Mouse (Mus musculus): ENCODE measurements around the gene Lamb3.

The Lamb3 gene

GRCm38 (mm10) chr1:193310519-193311085 lies 103.1 kb downstream of the Lamb3 start:
- DNase-seq (ENCODE audit: low read depth, low spot score) = no peak

DNA sequence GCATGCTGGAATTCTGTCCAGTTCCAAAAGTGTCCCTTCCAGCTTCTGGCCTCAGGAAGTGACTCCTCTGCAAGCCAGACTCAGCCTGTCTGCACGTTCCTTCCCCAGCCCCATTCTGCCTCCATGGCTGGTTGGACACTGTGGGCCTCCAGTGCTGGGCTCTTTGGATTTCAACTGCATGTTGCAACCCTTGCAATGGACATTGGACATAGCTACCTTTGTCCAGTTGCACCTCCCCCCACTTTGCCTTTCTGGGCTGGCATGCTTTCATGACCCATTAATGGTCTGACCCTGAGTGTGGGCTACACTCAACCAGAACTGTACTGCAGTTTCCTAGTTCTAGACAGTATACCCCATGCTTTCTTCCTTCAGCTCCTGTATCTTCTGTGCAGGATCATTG lies 104.1 kb downstream of the Lamb3 start:
- DNase-seq (ENCODE audit: low read depth, low spot score) = no peak

DNA sequence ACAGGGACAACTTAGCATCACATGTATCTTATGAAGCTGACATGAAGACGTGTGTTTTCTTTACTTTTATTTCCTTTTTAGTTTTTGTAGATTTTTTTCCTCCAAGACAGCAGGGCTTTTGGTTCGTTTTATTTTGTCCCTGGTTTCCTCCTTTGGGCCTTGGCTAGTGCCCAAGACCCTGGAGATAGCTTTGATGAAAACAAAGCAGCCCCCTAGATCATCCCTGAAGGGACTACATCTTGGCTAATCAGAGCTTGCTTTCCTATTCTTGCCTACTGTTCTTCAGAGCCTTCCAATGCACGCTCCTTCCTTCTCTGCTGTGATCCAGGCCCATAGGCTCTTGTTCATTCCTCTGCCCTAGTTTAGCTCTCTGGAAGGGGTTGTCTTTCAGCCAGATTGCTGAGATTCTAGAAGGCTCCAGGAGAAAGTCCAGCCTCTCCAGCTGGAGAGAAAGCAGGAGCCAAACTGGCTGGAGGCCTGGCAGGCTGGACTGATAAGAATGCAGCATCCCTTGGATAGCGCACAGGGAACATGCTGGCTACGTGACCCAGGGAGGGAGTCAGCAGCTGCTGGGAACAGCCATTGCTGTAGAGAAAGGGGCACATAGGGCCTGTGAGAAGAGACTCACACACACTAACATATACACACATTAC lies 108.3 kb downstream of the Lamb3 start:
- no peak for DNase-seq (ENCODE audit: low read depth, low spot score)

GRCm38 (mm10) chr1:193316358-193316750 lies 108.9 kb downstream of the Lamb3 start:
- DNase-seq (ENCODE audit: low read depth, low spot score) = no peak

DNA sequence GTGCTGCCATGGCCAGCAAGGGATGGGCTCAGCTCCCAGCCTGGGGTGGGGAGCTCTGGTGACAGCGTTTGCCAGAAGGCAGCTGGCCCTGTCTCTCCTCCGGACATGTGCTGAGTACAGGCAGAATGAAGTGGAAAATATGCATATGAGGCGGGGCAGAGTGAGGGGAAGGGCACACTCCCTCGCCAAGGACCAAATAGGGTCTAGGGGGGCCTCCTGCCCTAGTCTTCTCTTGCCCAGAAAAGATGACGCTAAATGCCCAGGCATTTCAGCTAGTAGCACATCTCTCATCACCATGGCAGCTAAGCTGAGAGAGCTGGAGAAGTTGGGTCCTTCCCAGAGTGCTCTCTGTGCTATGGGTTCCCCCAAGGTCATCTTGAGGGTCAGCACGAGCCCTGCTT lies 109.7 kb downstream of the Lamb3 start:
- DNase-seq (ENCODE audit: low read depth, low spot score) = peak; percentile 9

DNA sequence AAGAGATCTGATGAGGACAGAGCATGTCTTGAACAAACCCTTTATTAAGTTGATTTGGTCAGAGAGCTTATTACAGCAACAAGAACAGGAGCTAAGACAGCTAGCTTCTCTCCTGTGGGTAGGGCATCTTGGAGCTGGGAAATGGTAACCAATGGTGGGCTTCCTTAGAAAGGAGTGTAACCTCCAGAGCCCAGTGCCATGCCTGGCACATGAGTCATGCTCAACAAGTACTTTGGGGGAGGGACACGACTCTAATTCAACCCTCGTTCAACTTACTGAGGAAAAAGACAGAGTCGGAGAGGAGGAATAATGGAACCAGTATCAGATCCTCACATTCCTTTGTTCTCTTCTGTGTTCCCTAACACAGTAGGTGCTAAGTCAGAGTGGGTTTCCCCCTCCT lies 112.2 kb downstream of the Lamb3 start:
- DNase-seq (ENCODE audit: low read depth, low spot score) = no peak

DNA sequence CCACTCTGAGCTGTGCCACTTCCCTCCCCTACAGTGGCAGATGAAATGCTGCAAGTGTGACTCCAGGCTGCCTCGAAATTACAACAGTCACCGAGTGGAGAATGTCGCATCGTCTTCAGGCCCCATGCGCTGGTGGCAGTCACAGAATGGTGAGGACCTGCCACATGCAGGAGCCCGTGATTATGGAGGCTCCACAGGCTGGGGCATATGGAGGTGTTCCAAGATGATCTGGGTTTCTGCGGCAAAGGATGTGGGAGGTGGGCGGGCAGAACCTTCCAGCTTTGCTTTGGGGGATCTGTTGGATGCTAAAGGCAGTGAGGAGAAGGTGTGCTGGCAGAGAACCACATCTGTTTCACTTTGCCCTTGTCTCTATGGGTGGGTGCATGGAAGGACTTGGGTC lies 112.9 kb downstream of the Lamb3 start:
- no peak for DNase-seq (ENCODE audit: low read depth, low spot score)

GRCm38 (mm10) chr1:193323686-193324085 lies 116.2 kb downstream of the Lamb3 start:
- DNase-seq (ENCODE audit: low read depth, low spot score) = no peak

GRCm38 (mm10) chr1:193324224-193324623 lies 116.7 kb downstream of the Lamb3 start:
- DNase-seq (ENCODE audit: low read depth, low spot score) = peak; percentile 49

GRCm38 (mm10) chr1:193325891-193326290 lies 118.4 kb downstream of the Lamb3 start:
- DNase-seq (ENCODE audit: low read depth, low spot score) = no peak

DNA sequence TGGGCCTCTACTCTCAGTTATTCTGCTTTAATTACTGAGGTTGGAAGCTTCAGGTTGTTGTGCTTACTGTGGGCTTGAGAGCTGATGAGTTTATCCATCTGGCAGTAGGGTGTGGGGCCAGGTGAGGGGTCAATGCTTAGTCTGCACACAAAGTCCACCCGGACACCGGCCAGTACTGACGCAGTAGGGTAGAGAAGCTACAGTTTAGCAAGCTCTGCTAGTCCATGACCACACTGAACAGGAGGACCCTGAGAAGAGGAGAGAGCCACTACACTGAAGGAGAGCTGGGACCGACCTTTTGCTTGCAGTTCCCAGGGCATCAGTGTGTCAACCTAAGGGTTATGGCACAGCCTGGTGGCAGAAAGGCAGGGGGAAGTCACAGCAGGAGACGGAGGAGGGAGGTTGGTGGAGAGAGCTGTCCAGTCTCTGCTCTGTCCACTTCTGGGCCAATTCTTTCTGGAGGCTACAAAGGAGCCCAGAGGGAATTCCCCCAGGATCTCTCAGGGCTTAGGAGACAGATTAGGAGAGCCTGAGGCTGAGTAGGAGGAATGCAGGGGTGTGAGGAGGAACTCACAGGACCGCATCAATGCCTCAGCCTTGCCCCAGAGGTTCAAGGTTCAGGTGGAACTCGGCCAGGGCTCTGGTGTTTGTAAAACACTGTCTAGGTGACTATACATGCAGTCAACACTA lies 119.1 kb downstream of the Lamb3 start:
- no peak for DNase-seq (ENCODE audit: low read depth, low spot score)

DNA sequence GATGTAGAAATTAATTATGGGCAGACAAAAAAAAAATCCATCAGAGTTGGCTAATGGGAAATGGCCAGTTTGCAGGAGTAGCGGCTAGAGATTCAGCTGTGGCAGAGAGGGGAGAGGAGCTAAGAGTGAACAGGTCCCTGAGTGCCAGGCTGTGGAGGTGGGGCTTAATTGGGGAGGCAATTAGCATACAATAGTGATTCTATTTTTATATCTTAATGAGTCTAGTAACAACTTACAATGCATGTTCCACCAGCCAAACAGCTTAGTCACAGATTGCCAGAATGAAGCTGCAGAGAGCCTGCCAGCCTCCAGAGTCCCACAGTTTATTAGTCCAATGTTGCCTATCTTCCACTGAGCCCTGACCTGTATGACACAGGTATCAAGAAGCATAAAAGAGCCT lies 119.7 kb downstream of the Lamb3 start:
- no peak for DNase-seq (ENCODE audit: low read depth, low spot score)

DNA sequence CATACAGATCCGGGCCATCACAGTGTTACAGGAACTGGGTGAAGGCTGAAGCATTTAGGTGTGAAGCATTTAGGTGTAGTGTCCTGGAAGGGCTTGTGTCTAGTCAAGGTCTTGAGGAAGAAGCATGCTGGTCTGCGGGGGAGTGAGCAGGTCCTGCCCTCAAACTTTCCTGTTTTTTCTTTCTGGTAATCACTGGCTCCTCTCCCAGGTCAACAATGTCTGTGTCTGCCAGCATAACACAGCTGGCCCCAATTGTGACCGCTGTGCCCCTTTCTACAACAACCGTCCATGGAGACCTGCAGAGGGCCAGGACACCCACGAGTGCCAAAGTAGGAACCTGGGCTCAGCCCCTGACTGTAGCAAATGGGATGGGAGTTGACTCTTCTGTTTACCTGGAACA lies 120.2 kb downstream of the Lamb3 start:
- no peak for DNase-seq (ENCODE audit: low read depth, low spot score)

DNA sequence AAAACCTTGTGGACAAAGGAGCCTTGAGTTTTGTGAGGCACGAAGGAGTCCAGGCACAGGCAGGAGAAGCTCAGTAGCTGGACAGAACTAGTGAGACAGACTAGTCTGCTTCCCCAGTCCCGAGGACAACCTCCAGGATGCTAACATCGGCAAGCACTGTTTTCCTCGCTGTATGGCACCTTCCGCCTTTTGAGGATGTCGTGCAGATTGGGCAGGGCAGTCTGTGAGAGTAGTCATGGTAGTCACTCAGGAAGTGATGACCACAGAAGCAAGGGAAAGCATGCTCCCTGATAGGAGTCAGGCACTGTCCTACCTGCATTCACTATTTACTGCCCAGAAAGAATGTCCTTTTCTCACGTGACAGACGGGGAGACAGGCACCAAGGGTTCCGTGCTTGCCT lies 122.1 kb downstream of the Lamb3 start:
- DNase-seq (ENCODE audit: low read depth, low spot score) = no peak

GRCm38 (mm10) chr1:193330172-193330571 lies 122.7 kb downstream of the Lamb3 start:
- peak; percentile 49 for DNase-seq (ENCODE audit: low read depth, low spot score)

DNA sequence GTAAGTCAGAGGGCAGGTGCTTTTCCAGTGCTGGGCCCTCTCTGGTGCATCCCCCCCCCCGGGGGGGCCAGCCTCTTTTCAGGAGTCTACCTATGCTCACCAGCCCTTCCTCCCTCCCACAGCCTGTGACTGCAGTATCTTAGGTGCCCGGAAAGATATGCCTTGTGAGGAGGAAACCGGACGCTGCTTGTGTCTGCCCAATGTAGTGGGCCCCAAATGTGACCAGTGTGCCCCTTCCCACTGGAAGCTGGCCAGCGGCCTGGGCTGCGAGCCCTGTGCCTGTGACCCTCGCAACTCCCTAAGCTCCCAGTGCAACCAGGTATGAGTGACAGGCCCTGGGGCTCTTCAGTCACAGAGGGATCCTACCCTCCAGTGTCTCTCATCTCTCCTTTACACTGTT lies 123.1 kb downstream of the Lamb3 start:
- no peak for DNase-seq (ENCODE audit: low read depth, low spot score)

GRCm38 (mm10) chr1:193332018-193332417 lies 124.5 kb downstream of the Lamb3 start:
- no peak for DNase-seq (ENCODE audit: low read depth, low spot score)

DNA sequence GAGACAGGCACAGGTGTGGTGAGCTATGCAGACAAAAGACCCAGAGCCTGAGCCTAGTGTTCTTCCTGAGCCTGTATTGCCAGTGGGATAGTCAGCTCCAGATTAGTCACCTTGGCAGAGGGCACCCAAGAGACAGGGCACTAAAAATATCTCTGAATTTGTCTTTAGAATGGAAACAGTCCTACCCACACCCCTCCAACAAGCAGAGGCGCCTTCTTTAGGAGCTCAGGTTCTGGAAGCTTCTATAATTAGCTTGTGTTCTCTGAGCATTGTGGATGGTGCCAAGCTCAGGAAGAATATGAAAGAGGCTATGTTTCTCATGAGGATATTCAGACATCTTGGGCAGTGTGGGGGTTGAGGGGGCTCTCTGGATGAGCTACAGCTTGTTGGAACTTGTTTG lies 125.2 kb downstream of the Lamb3 start:
- DNase-seq (ENCODE audit: low read depth, low spot score) = no peak

DNA sequence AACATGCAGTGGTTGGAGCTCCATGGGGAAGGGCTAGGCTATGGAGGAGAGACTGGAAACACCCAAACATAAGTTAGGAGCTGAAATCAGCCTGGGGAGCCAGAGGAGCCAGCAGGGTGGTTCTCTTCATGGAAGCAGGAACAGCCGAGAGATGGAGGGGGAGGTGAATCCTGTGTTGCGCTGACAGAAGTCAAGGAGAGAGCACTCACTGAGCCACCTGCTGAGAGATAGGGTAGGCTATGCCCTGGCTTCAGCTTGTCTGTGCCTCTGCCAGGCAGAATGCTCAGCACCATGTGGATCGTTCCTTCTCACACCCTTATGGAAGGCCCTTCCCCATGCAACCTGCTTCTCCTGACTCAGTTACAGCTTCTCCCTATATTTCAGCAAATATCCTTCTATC lies 126.3 kb downstream of the Lamb3 start:
- no peak for DNase-seq (ENCODE audit: low read depth, low spot score)

DNA sequence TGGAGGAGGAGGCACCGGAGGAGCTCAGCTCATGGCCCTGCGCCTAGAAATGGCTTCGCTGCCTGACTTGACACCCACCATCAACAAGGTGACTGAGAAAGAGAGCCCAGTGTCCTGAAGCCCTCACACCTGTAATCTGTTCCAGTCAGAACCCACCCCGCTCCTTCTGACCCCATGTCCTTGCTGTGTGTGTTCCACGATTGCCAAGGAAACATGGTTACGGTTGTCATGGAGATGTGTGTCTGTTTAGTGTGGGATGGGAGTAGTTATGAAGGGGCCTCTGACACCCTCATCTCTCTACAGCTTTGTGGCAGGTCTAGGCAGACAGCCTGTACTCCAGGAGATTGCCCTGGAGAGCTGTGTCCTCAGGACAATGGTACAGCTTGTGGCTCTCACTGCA lies 127.0 kb downstream of the Lamb3 start:
- DNase-seq (ENCODE audit: low read depth, low spot score) = peak; percentile 3

DNA sequence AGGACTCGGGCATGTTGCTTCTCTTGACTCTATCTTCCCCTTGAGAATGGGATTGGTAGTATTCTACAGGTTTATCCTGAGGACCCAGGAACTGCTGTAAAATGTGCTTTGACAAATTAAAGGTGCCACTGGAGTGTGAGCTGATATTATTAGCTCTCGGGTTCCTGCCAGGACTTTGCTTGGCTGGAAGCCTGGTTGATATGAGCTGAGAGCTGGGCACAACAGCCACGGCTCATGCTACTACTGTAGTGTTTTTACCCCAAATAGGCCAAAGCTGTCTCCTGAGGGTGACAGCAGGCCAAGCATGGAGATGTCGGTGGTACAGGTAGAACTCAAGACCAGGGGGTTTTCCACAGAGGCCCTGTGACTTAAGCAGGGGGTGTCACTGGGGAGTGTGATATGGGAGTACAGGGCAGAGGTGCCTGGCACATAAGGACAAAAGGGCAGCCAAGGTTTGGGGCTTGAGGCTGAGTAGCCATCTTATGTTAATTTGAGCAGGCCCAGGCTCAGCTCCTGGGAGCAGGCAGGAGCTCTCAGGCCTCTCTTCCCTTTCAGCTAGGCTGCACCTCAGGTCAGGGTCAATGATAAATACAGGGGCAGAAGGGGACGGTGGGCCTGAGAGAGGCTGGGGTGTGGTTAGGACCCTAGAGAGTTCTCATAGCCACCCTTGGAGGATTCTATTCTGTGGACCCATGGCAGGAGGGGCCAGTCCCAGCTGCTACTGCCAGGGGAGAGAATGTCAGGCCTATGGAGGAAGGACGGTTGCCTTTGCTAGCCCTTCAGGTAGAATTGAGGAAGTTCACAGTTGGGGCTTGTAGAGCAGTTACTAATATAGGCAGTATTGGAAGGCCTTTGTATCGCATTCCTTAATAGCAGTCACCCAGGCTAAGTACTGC lies 128.9 kb downstream of the Lamb3 start:
- DNase-seq (ENCODE audit: low read depth, low spot score) = no peak

- no peak for DNase-seq (ENCODE audit: low read depth, low spot score)
These were observed 129.5 kb downstream of the Lamb3 start for GRCm38 (mm10) chr1:193337018-193337321.
